Mouse (Mus musculus): ENCODE data around the gene Igf2.

DNA sequence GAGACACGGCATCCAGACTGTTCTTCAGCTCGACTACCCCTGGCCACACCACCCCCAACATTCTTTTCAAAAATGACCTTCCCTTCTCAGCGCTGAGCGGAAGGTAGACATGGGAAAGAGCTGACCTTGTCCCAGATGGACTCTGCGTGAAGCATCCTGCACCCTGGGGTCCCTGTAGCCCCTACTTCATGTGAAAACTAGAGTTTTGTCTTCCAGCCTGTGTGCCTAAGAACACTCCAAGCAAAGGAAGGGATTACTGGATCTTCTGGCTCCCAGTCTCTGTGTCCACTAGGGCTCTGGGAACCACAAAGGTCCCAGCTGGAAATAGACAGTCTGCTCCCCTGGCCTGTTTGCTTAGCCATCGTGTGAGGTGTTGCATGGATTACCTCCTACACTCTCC lies 8.5 kb upstream of the Igf2 start:
- no peak for TF ChIP-seq EP300 (IDR thresholded peaks at IDR 0.05; ENCODE audit: insufficient read depth, low read depth, low read length)
- no peak for TF ChIP-seq POLR2A (IDR thresholded peaks at IDR 0.05; ENCODE audit: insufficient read depth, low read depth, low read length)

All from heart, adult 2 months (tissue).